Mouse (Mus musculus) testis, adult 2 months (tissue): ENCODE results near the gene Ikbke. TPM values are rescaled to one million over a fixed set of nuclear protein-coding genes. Genes with fewer than 3 reads are reported as not detected.
A peak's percentile ranks its signal among the peaks of the same experiment; 100 is the strongest.

Source experiments
- H3K27ac ChIP-seq: fragments of 200-500 bp; 2 replicates; pipeline ENCODE4 v1.5.1; 2012; ENCODE audit warnings: low read depth, low read length; ENCODE audit not compliant: control insufficient read depth, insufficient read depth
- H3K27me3 ChIP-seq: fragments of 200-500 bp; 2 replicates; pipeline ENCODE4 v1.6.1; 2012; ENCODE audit warnings: mild to moderate bottlenecking, low read length, moderate library complexity; ENCODE audit not compliant: control insufficient read depth, insufficient read depth
- H3K36me3 ChIP-seq: fragments of 200-500 bp; 2 replicates; pipeline ENCODE4 v1.6.1; 2012; ENCODE audit warnings: mild to moderate bottlenecking, low read length; ENCODE audit not compliant: control insufficient read depth, insufficient read depth
- H3K4me1 ChIP-seq: fragments of 200-500 bp; 2 replicates; pipeline ENCODE4 v1.6.1; 2012; ENCODE audit warnings: low read length; ENCODE audit not compliant: control insufficient read depth, insufficient read depth
- H3K4me3 ChIP-seq: fragments of 200-500 bp; 2 replicates; pipeline ENCODE4 v1.5.1; 2012; ENCODE audit warnings: low read depth, mild to moderate bottlenecking, low read length, moderate library complexity, mixed read lengths; ENCODE audit not compliant: control insufficient read depth
- CTCF ChIP-seq: fragments of 200-500 bp; IDR thresholded peaks from 2 replicates; pipeline ENCODE4 v1.5.1; 2012; ENCODE audit warnings: low read depth, mild to moderate bottlenecking, inconsistent platforms, low read length, moderate library complexity; ENCODE audit not compliant: control insufficient read depth, insufficient read depth, insufficient replicate concordance
- POLR2A ChIP-seq: fragments of 200-500 bp; IDR thresholded peaks from 2 replicates; pipeline ENCODE4 v1.6.1; 2012; ENCODE audit warnings: low read depth, mild to moderate bottlenecking, inconsistent platforms, low read length, moderate library complexity; ENCODE audit not compliant: control insufficient read depth
- polyA plus RNA-seq: library from polyadenylated mRNA; depleted of rRNA; stranded (reverse); fragments of >200 nt; gene quantifications from 2 replicates; pipeline ENCODE4 v1.2.3, GENCODE M21; 2012

Gene Ikbke
- polyA plus RNA-seq, 1 experiment: 1.4 TPM

GRCm38 (mm10) chr1:131295200-131295599, 15.8 kb upstream of the Ikbke start:
- Histone ChIP-seq H3K4me1 (no peaks in the 10 kb centered on the region), H3K36me3 (no peaks in the 10 kb centered on the region; the same call in none of the 2 replicates), H3K27me3 (no peaks in the 10 kb centered on the region), H3K4me3 (no peak overlapping the region), H3K27ac (no peak overlapping the region)
- no peak for TF ChIP-seq POLR2A
- no peak for TF ChIP-seq CTCF

- Histone ChIP-seq H3K27ac (no peak overlapping the region), H3K36me3 (no peaks in the 10 kb centered on the region; the same call in none of the 2 replicates), H3K27me3 (no peaks in the 10 kb centered on the region), H3K4me3 (no peak overlapping the region), H3K4me1 (peaks cover 3% of the 10 kb centered on the region; the same call in 1 of the 2 replicates)
- TF ChIP-seq CTCF (no peak), POLR2A (no peak)
Measured at GRCm38 (mm10) chr1:131293922-131294250, 14.5 kb upstream of the Ikbke start.

- Histone ChIP-seq H3K4me1 (peaks cover 3% of the 10 kb centered on the region; the same call in 1 of the 2 replicates), H3K27ac (no peak overlapping the region), H3K27me3 (no peaks in the 10 kb centered on the region), H3K4me3 (no peak overlapping the region), H3K36me3 (no peaks in the 10 kb centered on the region; the same call in none of the 2 replicates)
- no peak for TF ChIP-seq CTCF
- TF ChIP-seq POLR2A: no peak
Measured at GRCm38 (mm10) chr1:131293221-131293921, 14.0 kb upstream of the Ikbke start.

- Histone ChIP-seq H3K27ac (no peak overlapping the region), H3K36me3 (no peaks in the 10 kb centered on the region; the same call in none of the 2 replicates), H3K4me1 (peaks cover 3% of the 10 kb centered on the region; the same call in 1 of the 2 replicates), H3K27me3 (no peaks in the 10 kb centered on the region), H3K4me3 (no peak overlapping the region)
- TF ChIP-seq POLR2A: no peak
- 0 out of 2 replicates have a peak, but pooled peaks have one; percentile 5 for TF ChIP-seq CTCF
Measured at GRCm38 (mm10) chr1:131290648-131291047, 11.2 kb upstream of the Ikbke start.

GRCm38 (mm10) chr1:131288938-131289337, 9.5 kb upstream of the Ikbke start:
- Histone ChIP-seq H3K27me3 (no peaks in the 10 kb centered on the region), H3K4me1 (peaks cover 3% of the 10 kb centered on the region; the same call in 1 of the 2 replicates), H3K4me3 (no peak overlapping the region), H3K36me3 (no peaks in the 10 kb centered on the region; the same call in 1 of the 2 replicates), H3K27ac (no peak overlapping the region)
- TF ChIP-seq CTCF: no peak
- TF ChIP-seq POLR2A: no peak

- TF ChIP-seq POLR2A: no peak
- TF ChIP-seq CTCF: no peak
- H3K4me3 ChIP-seq: no peak overlapping the region
- peaks cover 3% of the 10 kb centered on the region; the same call in 1 of the 2 replicates for H3K4me1 ChIP-seq
- no peaks in the 10 kb centered on the region for H3K36me3 ChIP-seq
- no peak overlapping the region for H3K27ac ChIP-seq
- H3K27me3 ChIP-seq: no peaks in the 10 kb centered on the region
Measured at GRCm38 (mm10) chr1:131287267-131287666, 7.9 kb upstream of the Ikbke start.

GRCm38 (mm10) chr1:131286803-131287202, 7.4 kb upstream of the Ikbke start:
- no peaks in the 10 kb centered on the region for H3K27me3 ChIP-seq
- H3K4me3 ChIP-seq: no peak overlapping the region
- TF ChIP-seq CTCF: no peak
- TF ChIP-seq POLR2A: no peak
- no peak overlapping the region for H3K27ac ChIP-seq
- peaks cover 3% of the 10 kb centered on the region; the same call in 1 of the 2 replicates for H3K4me1 ChIP-seq
- no peaks in the 10 kb centered on the region for H3K36me3 ChIP-seq

GRCm38 (mm10) chr1:131284616-131285015, 5.2 kb upstream of the Ikbke start:
- Histone ChIP-seq H3K36me3 (no peaks in the 10 kb centered on the region), H3K27me3 (no peaks in the 10 kb centered on the region), H3K4me3 (no peak overlapping the region), H3K27ac (no peak overlapping the region), H3K4me1 (peaks cover 3% of the 10 kb centered on the region; the same call in 1 of the 2 replicates)
- TF ChIP-seq POLR2A: no peak
- no peak for TF ChIP-seq CTCF
